Mouse (Mus musculus): ENCODE results near the gene Insc.
"Not testable (repeated sequence)": the region's sequence is repeated elsewhere in the genome, so short reads cannot be mapped to it uniquely, and the experiment has no call there.

Insc gene

DNA sequence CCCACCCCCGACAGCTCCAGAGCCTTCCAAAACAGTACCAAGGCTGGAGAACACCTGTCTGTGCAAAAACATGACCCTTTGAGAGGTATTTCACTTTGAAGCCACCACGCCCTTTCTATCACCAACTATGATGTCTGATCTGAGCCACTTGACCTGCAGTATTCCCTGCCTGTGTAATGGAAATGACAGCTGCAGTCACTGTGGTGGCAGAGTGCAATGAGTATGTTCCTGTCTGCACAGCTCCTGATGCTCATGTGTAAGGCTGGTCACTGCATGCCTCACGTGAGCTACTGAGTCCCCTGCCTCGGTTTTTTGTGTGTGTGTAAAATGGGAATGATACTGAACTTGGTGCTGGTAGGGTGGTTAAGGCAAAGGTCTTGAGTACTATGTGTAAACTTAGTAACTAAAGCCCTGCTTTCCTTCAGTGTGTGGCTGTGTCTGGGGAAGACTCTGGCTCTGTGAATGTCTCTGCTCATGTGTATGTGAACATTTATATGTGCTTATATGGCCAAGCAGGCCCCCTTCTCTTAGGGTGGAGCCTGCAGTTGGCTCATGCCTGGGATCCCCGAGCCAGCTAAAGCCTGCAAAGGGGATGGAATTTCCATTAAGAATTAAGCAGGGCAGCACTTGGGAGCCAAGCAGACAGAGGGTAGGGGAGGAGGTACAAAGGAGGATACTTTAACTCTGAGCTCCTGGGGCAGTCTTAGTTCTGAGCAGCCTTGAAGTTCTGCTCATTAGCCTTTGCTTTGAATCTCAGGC lies at the start of gene Insc:
Gene Insc (plus strand): TSS at position 673 of the 759 bp plus-strand sequence.
- DNase-seq (ENCODE audit: low read depth) = no peak

DNA sequence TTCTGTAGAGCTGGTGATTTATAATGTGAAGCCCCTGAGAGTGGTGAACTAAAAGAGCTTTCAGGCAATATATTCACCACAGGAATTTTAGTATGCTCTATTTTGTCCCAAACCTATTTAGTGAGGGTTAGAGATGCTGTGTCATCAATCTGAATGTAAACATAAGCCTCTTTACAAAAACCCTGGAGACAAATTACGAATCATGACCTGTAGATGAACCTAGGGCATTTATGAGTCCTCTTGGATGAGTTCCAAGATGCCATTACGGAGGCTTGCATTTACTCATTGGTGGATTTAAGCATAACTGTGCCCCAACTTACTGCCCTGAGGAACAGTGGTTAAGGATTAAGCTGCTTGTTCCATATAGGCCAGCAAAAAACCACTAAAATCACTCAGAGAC lies 42.6 kb upstream of the Insc start:
- no peak for DNase-seq (ENCODE audit: low read depth)

DNA sequence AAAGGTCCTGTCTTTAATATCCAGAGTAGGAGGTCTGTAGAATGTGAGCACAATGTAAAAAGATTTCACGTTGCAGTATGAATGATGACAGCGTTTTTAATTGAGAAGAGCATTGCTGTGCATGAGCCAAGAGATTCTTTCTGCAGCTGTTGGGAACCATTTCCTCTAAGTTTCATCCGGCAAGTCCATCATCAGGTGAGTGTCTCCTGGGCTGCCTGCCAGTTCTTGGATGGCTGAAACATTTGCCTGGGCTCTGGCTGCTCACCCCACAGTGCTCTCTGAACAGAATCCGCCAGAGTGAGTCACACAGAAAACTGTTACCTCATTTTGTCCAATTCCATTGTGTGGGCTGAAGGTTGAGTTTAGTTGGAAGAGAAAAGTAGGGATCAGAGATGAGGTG lies 36.8 kb upstream of the Insc start:
- DNase-seq (ENCODE audit: low read depth) = no peak

- no peak for DNase-seq (ENCODE audit: low read depth)
Observed at GRCm38 (mm10) chr7:114707398-114707797, 36.1 kb upstream of the Insc start.

GRCm38 (mm10) chr7:114710419-114710818 lies 33.1 kb upstream of the Insc start:
- no peak for DNase-seq (ENCODE audit: low read depth)

- DNase-seq (ENCODE audit: low read depth) = no peak
Observed at GRCm38 (mm10) chr7:114712523-114712922, 31.0 kb upstream of the Insc start.

GRCm38 (mm10) chr7:114718300-114718699 lies 25.2 kb upstream of the Insc start, which contains the start of gene Calcb:
Gene Calcb, plus strand, starts transcription at chr7:114718643.
- no peak for DNase-seq (ENCODE audit: low read depth)

DNA sequence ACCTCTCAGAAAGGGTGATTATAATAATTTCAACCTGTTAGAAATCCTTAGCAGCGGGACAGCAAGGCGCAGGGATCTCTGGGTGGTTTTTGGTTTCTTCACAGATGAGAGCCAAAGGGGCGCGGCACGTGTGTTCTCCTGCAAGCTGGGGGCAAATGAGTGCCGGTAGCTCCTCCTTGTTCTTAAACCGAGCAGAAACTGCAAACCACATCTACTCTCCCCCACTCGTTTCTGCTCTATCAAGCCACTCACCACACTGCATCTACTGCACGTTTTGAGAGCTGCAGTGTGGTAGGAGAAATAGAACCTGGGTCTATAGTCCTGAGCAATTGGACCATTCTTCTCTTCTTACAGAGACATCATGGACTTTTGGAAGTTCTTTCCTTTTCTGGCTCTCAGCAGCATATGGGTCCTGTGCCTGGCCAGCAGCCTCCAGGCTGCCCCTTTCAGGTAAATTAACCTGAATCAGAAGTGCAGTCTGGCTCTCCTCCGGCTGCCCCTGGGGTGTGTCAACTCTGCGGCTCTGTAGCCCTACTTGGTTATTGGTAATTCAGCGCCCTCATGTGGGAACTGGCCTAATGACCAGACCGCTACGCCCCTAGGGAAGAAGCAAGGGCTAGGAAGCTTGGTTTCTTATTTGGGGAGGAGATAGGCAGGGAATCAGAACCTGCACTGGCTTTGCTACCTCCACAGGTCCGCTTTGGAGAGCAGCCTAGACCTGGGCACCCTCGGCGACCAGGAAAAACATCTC lies 23.9 kb upstream of the Insc start:
- no peak for DNase-seq (ENCODE audit: low read depth)

GRCm38 (mm10) chr7:114729696-114730095 lies 13.8 kb upstream of the Insc start:
- DNase-seq (ENCODE audit: low read depth) = peak; percentile 12

GRCm38 (mm10) chr7:114731175-114731574 lies 12.3 kb upstream of the Insc start:
- no peak for DNase-seq (ENCODE audit: low read depth)

DNA sequence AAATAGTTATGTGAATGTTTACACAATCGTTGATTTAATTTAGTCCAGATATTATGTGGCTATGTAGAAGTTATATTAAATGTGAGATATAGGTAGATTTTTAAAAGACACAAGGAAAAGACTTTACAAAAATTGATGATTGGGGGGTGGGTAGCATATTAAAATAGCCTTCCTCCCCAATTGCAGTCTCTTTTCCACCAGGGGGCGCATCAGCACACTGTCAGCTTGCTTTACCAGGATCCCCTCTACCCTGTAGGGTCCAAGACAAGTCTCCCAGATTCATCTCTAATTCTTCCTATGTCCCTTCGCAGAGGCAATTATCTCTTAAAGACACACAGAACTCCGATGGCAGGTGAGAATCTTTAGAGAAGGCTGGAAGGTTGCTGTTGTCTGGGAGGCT lies 11.8 kb upstream of the Insc start:
- DNase-seq (ENCODE audit: low read depth) = not testable (repeated sequence)

- DNase-seq (ENCODE audit: low read depth) = no peak
Observed at GRCm38 (mm10) chr7:114736256-114736655, 7.2 kb upstream of the Insc start.

DNA sequence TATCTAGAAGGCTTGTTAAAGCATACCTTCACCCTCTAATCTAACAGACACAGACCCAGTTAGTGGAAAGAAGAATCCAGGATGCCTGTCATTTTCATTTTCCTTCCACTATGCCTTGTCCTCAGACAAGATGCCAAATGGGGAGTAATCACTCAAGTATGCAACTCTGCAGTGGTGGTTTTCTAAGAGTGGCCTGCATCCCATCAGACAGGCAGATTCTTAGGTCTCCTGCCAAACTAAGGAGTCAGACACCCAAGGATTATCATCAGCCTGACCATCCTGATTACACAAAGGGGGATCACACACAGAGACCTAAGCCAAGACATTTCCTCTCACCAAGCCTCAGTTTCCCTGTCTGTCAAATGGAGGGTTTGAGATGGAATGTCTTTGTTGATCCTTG lies 5.3 kb upstream of the Insc start:
- DNase-seq (ENCODE audit: low read depth) = no peak

DNA sequence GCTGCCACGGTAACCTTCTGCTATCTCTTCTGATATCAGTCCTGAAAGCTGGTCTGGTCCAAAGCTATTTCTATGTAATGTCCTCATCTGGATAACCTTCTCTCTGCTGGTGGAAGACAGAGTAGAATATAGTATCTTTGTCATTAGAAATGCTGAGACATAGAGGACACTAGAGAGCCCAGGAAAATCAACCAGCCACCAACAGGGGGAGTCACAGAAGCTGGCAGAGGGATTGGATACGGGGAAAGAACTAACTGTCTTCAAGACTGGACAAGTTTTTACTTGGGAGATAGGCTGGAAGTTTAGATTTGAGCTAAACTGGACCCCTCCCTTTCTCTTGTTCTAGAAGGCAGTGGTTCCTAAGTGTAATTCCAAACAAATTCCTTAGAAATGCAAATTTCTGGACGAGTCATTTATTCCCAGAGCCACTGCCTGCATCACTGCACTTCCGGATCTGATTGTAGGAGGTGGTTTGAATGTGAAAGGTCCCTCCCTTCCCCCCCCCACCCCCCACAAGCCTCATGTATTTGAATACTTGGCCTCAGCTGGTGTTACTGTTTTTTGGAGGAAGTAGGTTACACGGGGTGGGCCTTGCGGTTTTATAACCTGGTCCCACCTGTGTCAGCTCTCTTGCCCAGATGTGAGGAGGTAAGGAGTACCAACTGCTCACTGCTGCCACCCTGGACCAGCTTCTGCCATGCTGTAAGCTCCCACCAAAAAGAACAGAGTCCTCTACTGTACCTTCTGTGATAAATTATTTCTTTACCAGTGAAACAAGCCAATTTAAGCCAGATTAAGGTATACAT lies 2.9 kb upstream of the Insc start:
- no peak for DNase-seq (ENCODE audit: low read depth)

GRCm38 (mm10) chr7:114744639-114745245 lies 1.2 kb downstream of the Insc start:
- DNase-seq (ENCODE audit: low read depth) = no peak

- DNase-seq (ENCODE audit: low read depth) = no peak
Observed at GRCm38 (mm10) chr7:114745481-114746271, 2.2 kb downstream of the Insc start.

GRCm38 (mm10) chr7:114747596-114747995 lies 4.1 kb downstream of the Insc start:
- DNase-seq (ENCODE audit: low read depth) = no peak

- DNase-seq (ENCODE audit: low read depth) = no peak
Observed at GRCm38 (mm10) chr7:114748239-114748638, 4.7 kb downstream of the Insc start.

DNA sequence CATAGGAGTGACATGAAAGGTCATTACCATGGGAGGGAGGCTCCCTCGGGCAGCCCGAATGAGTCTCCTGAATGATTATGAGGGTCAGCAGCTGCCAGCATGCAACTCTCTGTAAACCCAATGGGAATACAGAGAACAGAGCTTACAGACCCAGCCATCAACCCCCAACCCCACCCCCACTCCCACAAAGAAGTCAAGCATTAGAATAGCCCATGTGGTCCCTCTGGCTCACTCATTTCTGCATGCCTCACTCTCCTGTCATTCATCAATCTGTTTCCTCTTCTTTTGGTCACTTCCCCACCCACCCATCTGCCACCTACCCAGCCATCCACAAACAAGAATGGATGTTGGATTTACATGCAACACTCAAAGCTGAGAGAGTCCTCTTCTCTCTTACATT lies 10.0 kb downstream of the Insc start:
- DNase-seq (ENCODE audit: low read depth) = no peak

DNA sequence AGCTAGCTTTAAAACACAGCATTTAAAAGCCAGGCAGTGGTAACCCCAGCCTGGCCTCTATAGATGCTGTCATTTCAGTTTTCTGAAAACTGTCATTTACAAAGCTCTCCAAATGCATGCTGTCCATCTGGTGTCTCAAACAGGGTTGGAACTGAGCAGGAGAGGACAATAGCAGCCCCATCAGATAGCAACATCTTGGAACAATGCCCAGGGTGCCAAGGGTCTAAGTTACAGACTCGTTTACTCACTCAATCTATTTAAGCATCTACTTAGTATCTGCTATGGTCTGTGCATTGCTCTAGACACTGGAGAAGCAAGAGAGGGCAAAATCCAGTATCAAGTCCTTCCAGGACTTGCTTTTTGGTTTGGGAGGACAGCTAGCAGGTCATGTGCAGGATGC lies 10.7 kb downstream of the Insc start:
- DNase-seq (ENCODE audit: low read depth) = no peak

DNA sequence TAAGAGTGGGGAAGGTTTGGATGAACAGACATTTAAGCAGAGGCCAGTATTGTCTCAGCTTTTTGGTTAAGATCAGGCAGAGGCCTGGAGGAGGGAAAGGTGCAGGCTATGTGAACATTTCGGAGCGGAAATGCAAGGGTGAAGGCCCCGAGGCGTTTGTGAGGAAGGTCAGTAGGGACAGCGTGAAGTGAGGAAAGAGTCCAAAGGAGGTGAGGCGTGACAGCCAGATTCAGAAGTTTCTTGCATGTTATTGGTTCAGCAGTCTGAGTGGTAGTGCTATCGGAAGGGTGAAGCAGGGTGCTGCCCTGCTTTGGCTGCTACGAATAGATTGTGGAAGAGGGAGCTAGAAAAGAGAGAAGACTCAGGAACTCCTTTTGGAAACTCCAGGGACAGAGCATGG lies 11.1 kb downstream of the Insc start:
- no peak for DNase-seq (ENCODE audit: low read depth)

Data from naive thymus-derived CD4-positive, alpha-beta T cell, adult 2 months (primary cell).